Mouse (Mus musculus): ENCODE data around the gene Jagn1. TPM values are rescaled to one million over a fixed set of nuclear protein-coding genes. Genes with fewer than 3 reads are reported as not detected.

The Jagn1 gene
- 10 to 100 TPM; 42.9 to 44.1 TPM for total RNA-seq (2021)
- long read RNA-seq, transcript Jagn1-201 (2 exons, 1,201 nt) = major isoform, 76 of 87 reads
- long read RNA-seq, partial matches to known transcripts = 0 of 87 reads
- long read RNA-seq, other reads (novel, unspliced or antisense) = 9 of 87 reads

- peak; percentile 88 to 92 for DNase-seq (ENCODE audit: low spot score in 2 of 2)
Measured at GRCm38 (mm10) chr6:113442442-113443090, at the start of gene Jagn1. Gene Jagn1, plus strand, starts transcription at chr6:113442569.

GRCm38 (mm10) chr6:113393951-113394350 lies 48.4 kb upstream of the Jagn1 start:
- no peak for DNase-seq (ENCODE audit: low spot score in 2 of 2)

GRCm38 (mm10) chr6:113394811-113395210 lies 47.6 kb upstream of the Jagn1 start:
- DNase-seq (ENCODE audit: low spot score in 2 of 2) = no peak

DNA sequence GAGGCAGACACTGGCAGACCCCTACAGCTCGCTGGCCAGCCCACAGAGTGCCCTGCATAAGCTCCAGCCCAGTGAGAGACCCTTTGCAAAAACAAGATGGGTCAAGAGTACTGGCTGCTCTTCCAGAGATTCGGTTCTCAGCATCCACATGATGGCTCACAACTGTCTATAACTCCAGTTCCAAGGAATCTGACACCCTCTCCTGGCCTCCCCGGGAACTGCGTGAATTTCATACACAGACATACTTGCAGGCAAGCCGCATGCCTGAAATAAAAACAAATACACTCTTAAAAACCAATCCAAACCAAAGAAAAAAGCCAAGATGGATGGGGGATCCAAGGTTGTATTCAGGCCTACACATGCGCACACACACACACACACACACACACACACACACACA lies 46.9 kb upstream of the Jagn1 start:
- no peak for DNase-seq (ENCODE audit: low spot score in 2 of 2)

DNA sequence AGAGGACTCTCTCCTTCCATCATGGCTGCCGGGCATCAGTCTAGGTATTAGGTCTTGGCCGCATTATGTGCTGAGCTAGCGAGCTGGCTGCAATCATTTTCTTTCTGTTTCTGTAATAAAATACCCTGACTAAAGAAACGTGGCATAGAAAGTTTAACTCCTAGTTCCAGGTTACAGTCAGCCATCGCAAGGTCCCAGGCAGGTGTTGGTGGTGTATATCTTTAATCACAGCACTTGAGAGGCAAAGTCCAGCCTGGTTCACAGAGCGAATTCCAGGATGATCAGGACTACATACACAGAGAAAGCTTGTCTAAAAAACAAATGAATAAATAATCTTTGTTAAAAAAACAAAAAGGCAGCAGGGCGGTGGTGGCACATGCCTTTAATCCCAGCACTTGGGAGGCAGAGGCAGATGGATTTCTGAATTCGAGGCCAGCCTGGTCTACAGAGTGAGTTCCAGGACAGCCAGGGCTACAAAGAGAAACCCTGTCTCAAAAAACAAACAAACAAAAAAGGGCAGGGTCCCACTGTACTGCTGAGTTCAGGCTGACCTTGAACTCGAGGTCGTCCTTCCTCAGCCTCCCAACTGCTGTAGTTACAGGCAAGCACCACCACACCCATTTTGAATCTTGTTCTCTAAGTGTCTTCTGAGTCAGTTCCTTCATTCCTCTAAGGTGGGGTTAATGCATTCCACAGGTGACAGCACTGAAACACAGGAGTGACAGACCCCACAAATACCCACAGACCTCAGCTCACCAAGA lies 45.9 kb upstream of the Jagn1 start:
- no peak for DNase-seq (ENCODE audit: low spot score in 2 of 2)

GRCm38 (mm10) chr6:113402094-113402493 lies 40.3 kb upstream of the Jagn1 start:
- DNase-seq (ENCODE audit: low spot score in 2 of 2) = peak; percentile 44 to 50

GRCm38 (mm10) chr6:113404649-113405448 lies 37.5 kb upstream of the Jagn1 start:
- DNase-seq (ENCODE audit: low spot score in 2 of 2) = no peak

DNA sequence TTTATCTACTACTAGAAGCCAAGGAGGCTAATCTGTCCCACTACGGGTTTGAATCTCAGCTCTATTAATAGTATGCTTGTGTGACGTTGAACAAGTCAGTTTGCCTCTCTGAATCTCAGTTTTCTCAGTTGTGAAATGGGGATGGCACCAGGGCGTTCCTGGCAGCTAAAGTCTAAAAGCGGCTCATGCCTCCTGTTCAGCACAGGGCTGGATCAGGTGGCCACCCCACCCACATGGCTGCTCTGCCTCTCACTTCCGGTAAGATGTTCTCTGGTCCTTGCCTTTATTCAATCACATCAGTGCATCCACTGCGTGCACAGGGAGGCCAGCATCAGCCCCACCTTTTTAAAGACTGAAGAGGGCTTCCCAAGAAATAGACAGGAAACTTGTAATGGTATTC lies 36.9 kb upstream of the Jagn1 start:
- DNase-seq (ENCODE audit: low spot score in 2 of 2) = no peak

DNA sequence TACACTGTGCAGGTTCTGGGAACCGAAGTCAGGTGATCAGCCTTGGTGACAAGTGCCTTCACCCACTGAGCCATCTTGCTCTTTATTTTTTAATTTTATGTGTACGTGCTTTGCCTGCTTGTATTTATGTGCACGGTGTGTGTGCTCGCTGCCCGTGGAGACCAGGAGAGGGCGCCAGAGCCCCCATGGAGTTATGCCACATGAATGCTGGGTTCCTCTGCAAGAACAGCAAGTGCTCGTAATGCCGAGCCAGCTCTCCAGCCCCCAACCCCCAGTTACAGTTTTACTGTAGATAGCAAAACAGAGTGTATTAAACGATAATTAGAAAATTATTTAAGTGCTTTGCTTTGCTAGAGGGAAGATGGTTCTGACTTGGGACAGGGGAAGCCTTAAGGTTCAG lies 35.7 kb upstream of the Jagn1 start:
- DNase-seq (ENCODE audit: low spot score in 2 of 2) = peak; percentile 52 to 55

- DNase-seq (ENCODE audit: low spot score in 2 of 2) = no peak
Measured at GRCm38 (mm10) chr6:113410001-113410400, 32.4 kb upstream of the Jagn1 start.

GRCm38 (mm10) chr6:113416416-113416815 lies 26.0 kb upstream of the Jagn1 start:
- no peak for DNase-seq (ENCODE audit: low spot score in 2 of 2)

DNA sequence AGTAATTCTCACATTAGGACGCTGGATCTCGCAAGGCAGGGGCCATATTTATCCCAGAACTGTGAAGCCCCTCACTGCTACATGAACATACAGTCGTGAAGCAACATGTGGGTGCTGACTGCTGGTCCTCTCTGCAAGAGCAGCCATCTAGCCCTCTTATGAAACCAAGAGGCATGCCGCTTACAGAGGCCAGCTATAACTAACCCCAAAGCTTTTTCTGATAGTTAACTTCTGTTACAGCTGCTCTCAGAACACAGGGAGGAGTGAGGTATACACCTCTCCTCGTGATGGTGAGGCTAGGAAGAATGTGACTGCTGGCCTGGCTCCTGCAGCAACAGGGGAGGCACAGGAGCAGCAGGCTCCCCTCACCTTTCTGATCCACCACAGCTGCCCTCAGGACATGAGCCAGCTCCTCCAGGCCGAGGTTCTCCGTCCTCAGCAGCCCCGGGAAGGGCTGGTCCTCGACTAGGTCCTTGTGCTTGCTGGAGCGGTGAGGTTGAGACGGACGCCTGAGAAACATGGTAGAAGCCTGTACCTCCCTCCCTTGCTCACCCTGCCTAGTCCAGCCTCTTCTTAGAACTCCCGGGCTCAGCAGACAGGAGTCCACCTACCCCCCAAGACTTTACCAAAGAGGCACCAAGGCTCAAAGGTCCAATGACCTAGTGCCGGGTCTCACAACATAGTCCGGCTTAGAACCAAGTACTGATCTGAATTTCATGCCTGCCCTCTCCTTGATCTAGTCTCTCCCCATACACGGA lies 23.7 kb upstream of the Jagn1 start:
- DNase-seq (ENCODE audit: low spot score in 2 of 2) = peak in 1 of 2 experiments; percentile 48

DNA sequence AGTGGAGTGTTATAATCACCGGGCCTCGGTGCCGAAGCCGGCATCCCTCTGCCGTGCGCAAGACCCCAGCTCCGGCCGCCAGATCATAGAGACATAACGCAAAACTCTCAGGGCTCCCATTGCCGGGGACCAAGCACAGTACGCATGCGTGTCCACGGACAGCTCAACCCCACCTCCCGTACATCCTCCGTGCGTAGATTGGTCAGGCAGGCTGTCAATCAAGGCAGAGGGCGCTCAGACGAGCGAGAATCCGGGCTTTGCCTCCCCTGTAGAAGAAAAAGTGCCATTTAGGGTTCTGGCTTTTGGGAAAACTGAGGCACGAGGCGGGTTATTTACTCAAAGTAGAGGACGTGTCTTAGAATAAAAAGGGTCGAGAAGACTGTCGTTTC lies 23.2 kb upstream of the Jagn1 start, which contains the start of gene Rpusd3:
Gene Rpusd3, minus strand, starts transcription at position 142 of the 389 bp plus-strand sequence.
- peak; percentile 100 for DNase-seq (ENCODE audit: low spot score in 2 of 2)

GRCm38 (mm10) chr6:113423000-113423399 lies 19.4 kb upstream of the Jagn1 start:
- DNase-seq (ENCODE audit: low spot score in 2 of 2) = no peak

DNA sequence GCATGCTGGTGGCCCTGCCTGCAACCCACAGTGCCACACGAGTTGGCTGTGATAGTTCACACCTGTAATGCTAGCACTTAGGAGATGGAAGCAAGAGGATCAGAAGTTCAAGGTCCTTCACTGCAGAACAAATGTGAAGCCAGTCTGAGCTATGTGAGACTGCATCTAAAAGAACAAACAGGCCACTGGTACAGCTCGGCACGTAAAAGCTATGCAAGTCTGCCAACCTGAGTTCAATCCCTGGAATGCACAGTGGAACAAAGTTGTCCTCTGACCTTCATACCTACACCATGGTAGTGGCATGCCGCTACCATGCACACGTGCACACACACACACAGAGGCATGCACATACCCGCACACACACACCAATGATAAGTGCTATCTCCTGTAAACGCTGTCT lies 18.2 kb upstream of the Jagn1 start:
- DNase-seq (ENCODE audit: low spot score in 2 of 2) = no peak

DNA sequence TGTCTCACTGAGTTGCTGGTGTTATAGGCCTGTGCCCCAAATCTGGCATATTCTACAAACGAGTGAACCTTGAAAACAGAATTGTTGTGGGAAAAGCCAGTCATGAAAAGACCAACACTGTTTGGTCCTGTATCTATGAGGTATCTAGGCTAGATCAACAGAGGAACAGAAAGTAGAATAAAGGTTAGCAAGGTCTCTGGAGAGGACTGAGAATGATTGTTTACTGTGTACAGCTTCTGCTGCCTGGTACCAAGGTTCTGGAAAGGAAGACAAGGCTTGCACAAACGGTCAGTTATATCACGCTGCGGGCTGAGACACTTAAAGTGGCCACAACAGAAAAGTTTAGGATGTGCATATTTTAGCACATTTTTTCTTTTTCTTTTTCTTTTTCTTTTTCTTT lies 15.7 kb upstream of the Jagn1 start:
- DNase-seq (ENCODE audit: low spot score in 2 of 2) = no peak

- DNase-seq (ENCODE audit: low spot score in 2 of 2) = peak in 1 of 2 experiments; percentile 46
Measured at GRCm38 (mm10) chr6:113427397-113427796, 15.0 kb upstream of the Jagn1 start.

DNA sequence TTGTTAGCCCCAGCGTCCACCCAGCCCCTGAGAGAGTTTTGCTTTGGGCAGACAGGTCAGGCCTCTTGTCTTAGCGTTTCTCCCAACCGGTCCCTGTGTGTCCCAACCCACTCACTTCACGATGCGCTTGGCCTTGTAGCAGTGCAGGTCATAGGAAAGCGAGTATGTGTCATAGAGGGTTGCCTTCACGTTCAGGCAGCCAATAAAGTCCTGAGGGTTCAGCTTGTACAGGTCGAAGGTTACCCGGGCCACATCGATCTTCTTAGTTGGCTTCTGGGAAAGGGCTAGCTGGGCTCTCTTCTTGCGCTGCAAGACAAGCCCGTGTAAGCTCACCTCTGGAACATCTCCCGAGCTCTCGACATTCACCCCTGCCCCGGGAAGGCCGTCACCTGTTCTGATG lies 14.4 kb upstream of the Jagn1 start:
- no peak for DNase-seq (ENCODE audit: low spot score in 2 of 2)

- no peak for DNase-seq (ENCODE audit: low spot score in 2 of 2)
Measured at GRCm38 (mm10) chr6:113429965-113430364, 12.4 kb upstream of the Jagn1 start.

GRCm38 (mm10) chr6:113430846-113431245 lies 11.5 kb upstream of the Jagn1 start:
- no peak for DNase-seq (ENCODE audit: low spot score in 2 of 2)

DNA sequence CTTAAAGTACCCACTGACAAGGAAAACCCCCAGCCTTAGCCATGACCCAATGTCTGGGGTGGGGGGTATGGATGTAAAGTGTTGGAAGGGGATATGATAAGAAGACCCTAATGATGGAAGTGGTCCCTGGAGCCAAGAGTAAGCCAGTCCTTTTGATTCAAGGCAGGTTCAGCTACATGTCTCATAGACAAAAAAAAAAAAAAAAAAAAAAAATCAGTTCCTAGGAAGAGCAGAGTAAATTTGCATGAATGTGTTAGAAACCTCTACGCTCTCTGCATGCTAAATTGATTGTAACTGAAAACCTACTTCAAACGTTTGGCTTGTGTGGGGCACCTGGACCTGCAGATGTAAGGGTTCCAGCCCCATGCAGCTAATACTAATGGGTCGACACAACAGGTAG lies 10.6 kb upstream of the Jagn1 start:
- DNase-seq (ENCODE audit: low spot score in 2 of 2) = no peak

Measured in layer of hippocampus, postnatal 10 days (tissue).